Mouse (Mus musculus): ENCODE results near the gene Morf4l1. TPM values are rescaled to one million over a fixed set of nuclear protein-coding genes. Genes with fewer than 3 reads are reported as not detected.
A peak's percentile ranks its signal among the peaks of the same experiment; 100 is the strongest.
"Not testable (repeated sequence)": the region's sequence is repeated elsewhere in the genome, so short reads cannot be mapped to it uniquely, and the experiment has no call there.

Morf4l1 gene
- polyA plus RNA-seq, 1 experiment from 2014 or later: 535 TPM

DNA sequence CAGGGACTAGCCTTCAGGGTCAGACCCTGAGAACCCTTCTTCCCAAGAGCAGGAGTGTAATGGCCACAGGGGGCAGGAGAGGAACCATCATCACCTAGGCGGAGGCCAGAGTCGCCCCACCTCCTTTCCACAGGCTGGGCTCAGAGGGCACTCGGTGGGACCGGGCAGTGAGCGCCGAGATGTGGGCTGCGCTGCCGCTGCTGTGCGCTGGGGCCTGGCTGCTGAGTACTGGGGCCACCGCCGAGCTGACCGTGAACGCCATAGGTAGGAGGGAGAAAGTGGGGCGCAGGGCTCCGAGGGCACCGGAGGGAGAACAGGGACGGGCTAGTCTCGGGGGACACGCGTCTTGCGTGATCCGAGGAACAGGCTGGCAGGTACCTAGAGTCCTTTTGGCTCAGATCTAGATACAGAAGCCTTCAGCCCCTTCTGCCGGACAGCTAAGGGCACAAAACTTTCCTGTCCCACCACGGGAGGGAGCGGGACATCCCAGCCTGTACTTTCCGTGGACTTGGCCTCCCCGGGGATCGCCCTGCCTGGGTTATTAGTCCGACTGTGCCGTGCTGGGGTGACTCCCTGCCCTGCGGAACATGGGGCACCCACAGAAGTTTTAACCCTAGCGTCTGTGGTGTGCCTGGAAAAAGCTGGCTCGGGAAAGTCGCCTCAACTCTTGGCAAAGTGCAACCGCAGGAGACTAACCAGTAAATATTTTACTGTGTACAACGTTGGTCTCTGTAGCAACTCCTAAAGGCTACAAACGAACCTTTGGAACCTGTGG is 60.0 kb downstream of the Morf4l1 start:
- Histone ChIP-seq H3K4me3 (peak overlapping the region; percentile 44), H3K27ac (no peak overlapping the region), H3K4me2 (replicated peaks) (peak overlapping the region; percentile 82), H3K36me3 (no peaks in the 10 kb centered on the region), H3K27me3 (replicated peaks) (no peaks in the 10 kb centered on the region), H3K9me3 (no peaks in the 10 kb centered on the region), H3K9ac (peak overlapping the region; percentile 33), H3K4me1 (peaks cover 7% of the 10 kb centered on the region; the same call in 1 of the 2 replicates)
- WGBS: under 1% methylated on average over 37 of the region's 37 CpGs
- ATAC-seq (ENCODE audit: low FRiP score, low read depth): peak; percentile 80

GRCm38 (mm10) chr9:90053852-90054251 is 60.7 kb downstream of the Morf4l1 start, which contains the start of gene Ctsh:
Gene Ctsh, plus strand, starts transcription at chr9:90054152.
- Histone ChIP-seq H3K9ac (peak within 1 kb of the TSS; percentile 33), H3K9me3 (no peaks in the 10 kb centered on the region), H3K4me1 (peaks cover 7% of the 10 kb centered on the region; the same call in 1 of the 2 replicates), H3K4me2 (replicated peaks) (peak within 1 kb of the TSS; percentile 82), H3K36me3 (no peaks in the 10 kb centered on the region), H3K27me3 (replicated peaks) (no peaks in the 10 kb centered on the region), H3K27ac (no peak within 1 kb of the TSS), H3K4me3 (peak within 1 kb of the TSS; percentile 44)
- ATAC-seq (ENCODE audit: low FRiP score, low read depth): peak; percentile 15; the same call in 1 of the 2 replicates
- 83% methylated on average over 2 of the region's 2 CpGs for WGBS

- no peak overlapping the region for H3K4me2 ChIP-seq (replicated peaks)
- no peak overlapping the region for H3K27ac ChIP-seq
- H3K9ac ChIP-seq: no peak overlapping the region
- peaks cover 3% of the 10 kb centered on the region; the same call in 1 of the 2 replicates for H3K9me3 ChIP-seq
- H3K4me3 ChIP-seq: no peak overlapping the region
- 66% methylated on average over 5 of the region's 5 CpGs for WGBS
- no peaks in the 10 kb centered on the region for H3K36me3 ChIP-seq
- ATAC-seq (ENCODE audit: low FRiP score, low read depth): no peak
- H3K4me1 ChIP-seq: no peaks in the 10 kb centered on the region
- no peaks in the 10 kb centered on the region for H3K27me3 ChIP-seq (replicated peaks)
Observed at GRCm38 (mm10) chr9:90047937-90048627, 66.5 kb downstream of the Morf4l1 start.

GRCm38 (mm10) chr9:90045191-90045590 is 69.4 kb downstream of the Morf4l1 start:
- Histone ChIP-seq H3K27me3 (replicated peaks) (no peaks in the 10 kb centered on the region), H3K9ac (no peak overlapping the region), H3K36me3 (no peaks in the 10 kb centered on the region), H3K27ac (no peak overlapping the region), H3K4me3 (no peak overlapping the region), H3K4me2 (replicated peaks) (no peak overlapping the region), H3K9me3 (peaks cover 3% of the 10 kb centered on the region; the same call in 1 of the 2 replicates), H3K4me1 (no peaks in the 10 kb centered on the region)
- ATAC-seq (ENCODE audit: low FRiP score, low read depth): no peak
- 93% methylated on average over 7 of the region's 7 CpGs for WGBS

DNA sequence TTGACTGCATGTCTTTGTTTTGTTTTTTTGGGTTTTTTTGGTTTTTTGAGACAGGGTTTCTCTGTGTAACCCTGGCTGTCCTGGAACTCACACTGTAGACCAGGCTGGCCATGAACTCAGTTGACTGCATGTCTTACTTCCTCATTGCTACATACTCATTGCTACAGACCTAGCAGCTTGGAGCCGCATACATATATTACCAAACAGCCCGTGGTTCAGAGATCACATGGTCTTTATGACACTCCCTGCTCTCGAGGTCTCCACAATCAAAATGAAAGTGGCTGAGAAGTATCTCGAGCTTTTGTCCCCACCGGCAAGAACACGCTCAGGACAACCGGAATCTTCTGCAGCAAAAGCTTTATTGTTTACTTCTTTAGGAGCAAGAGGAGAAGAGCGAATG is 71.7 kb downstream of the Morf4l1 start:
- not testable (repeated sequence) for H3K4me1 ChIP-seq; H3K9ac ChIP-seq; H3K9me3 ChIP-seq; H3K4me3 ChIP-seq; H3K4me2 ChIP-seq (replicated peaks); H3K27me3 ChIP-seq (replicated peaks); H3K36me3 ChIP-seq; ATAC-seq (ENCODE audit: low FRiP score, low read depth); H3K27ac ChIP-seq
- 96% methylated on average over 8 of the region's 8 CpGs for WGBS

Other genes with a start within 250 kb of the Morf4l1 start
- 0.18 and 0.28 TPM in 2 replicates for gene Rasgrf1, start 204.9 kb downstream of the Morf4l1 start, polyA plus RNA-seq (2016; fragmentation: Nextera tagmentation; extraction: Ambion mirVana)
- 18.7 and 19.9 TPM in 2 replicates for gene Ctsh, start 60.6 kb downstream of the Morf4l1 start, polyA plus RNA-seq (2016; fragmentation: Nextera tagmentation; extraction: Ambion mirVana)
- 19.0 and 19.1 TPM in 2 replicates for gene Adamts7, start 48.3 kb upstream of the Morf4l1 start, polyA plus RNA-seq (2016; fragmentation: Nextera tagmentation; extraction: Ambion mirVana)
- gene Tbc1d2b, start 156.0 kb upstream of the Morf4l1 start, polyA plus RNA-seq (2016; fragmentation: Nextera tagmentation; extraction: Ambion mirVana): 8.6 and 11.7 TPM in 2 replicates

Measured in neural tube, embryonic 12.5 days (tissue).